Mouse (Mus musculus) gastrocnemius, adult 2 months (tissue): ENCODE measurements around the gene M1ap. TPM values are rescaled to one million over a fixed set of nuclear protein-coding genes. Genes with fewer than 3 reads are reported as not detected.

Source experiments
- DNase-seq: peaks from one replicate; pipeline ENCODE4 v3.0.0; 2022
- H3K27ac ChIP-seq: fragments of 200-600 bp; 2 replicates; pipeline ENCODE4 v1.8.1; 2022; ENCODE audit warnings: mild to moderate bottlenecking
- H3K4me3 ChIP-seq: fragments of 200-600 bp; 2 replicates; pipeline ENCODE4 v1.8.1; 2022; ENCODE audit warnings: mild to moderate bottlenecking, moderate library complexity
- CTCF ChIP-seq: fragments of 200-600 bp; IDR thresholded peaks from 2 replicates; pipeline ENCODE4 v1.8.1; 2022; ENCODE audit warnings: antibody characterized with exemption, mild to moderate bottlenecking, moderate library complexity
- intact Hi-C: fragments of 180-260 bp; cut with DNase I; formaldehyde crosslinking; loops from one replicate; pipeline ENCODE4 v1.15.1; 2025
- total RNA-seq, 2 experiments: library from RNA; stranded (reverse); gene quantifications; 2 replicates each; pipeline ENCODE4 v1.2.3; 2021

M1ap gene
- total RNA-seq, 2 experiments from 2014 or later: 0.45 TPM; not detected in 1

DNA sequence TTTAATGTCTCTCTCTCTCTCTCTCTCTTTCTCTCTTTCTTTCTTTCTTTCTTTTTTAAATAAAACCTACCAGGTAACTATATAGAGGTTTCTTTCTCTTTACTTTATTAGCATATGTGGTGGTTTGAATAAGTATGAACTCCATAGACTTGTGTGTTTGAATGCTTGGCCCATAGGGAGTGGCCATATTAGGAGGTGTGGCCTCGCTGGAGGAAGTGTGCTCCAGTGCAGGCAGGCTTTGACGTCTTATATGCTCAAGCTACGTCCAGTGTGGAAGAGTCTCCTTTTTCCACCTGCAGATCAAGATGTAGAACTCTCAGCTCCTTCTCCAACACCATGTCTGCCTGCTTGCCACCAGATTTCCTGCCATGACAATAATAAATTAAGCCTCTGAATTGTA lies 72.3 kb downstream of the M1ap start:
- intact Hi-C loops: no loop called here
- H3K4me3 ChIP-seq: no peak overlapping the region
- DNase-seq: no peak
- TF ChIP-seq CTCF: no peak
- H3K27ac ChIP-seq: no peak overlapping the region

DNA sequence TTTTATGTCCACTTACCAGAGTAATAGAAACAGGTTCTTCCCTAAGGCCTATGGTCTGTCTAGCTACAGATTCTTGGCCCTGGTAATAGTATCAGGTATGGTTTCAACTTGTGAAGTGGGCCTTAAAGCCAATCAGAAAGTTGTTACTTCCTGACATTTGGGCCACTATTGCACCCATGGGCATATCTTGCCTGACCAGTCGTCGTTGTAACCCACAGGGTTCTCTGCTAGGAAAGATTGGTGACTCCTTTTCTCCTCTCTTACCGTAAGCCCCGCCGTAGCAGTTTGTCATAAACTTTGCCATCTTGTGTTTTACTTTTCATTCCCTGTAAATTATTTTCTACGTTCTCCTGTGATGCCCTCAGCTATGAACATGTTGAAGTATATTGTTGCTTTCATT lies 73.4 kb downstream of the M1ap start:
- no peak overlapping the region for H3K4me3 ChIP-seq
- intact Hi-C loops: no loop called here
- no peak for TF ChIP-seq CTCF
- no peak for DNase-seq
- H3K27ac ChIP-seq: peak overlapping the region; percentile 41; the same call in 1 of the 2 replicates

DNA sequence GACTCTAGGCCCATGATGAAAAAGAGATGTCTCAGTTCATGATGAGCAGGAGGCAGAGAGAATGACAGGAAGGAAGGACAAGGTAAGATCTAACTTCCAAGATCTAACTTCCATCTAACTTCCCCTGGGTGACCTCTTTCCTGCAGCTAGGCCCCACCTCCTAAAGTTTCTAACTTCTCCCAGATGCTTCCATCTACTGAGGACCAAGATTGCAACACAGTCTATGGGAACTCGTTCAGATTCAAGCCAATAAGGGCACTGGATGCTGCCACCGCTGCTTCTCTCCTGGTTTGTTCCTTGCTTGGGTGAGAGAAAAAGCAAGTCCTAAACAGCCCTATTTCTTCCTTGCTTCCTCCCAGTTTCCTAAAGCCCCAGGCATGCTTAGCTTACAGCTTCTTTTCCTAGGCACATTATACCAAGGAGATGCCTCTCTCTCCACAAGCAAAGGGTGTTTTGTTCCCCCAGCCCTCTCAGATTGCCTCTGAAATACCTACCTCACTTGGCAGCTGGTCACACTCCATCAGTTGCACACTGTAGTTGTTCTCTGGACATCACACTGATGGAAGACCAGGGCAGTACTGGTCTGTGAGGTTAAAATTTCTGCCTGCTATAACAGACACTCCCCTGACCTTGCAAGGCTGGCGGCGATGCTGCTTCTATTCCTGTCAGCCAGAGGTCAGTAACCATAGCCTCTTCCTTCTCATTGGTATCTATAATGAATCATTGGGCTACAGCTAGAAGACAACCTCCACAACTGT lies 74.3 kb downstream of the M1ap start:
- H3K27ac ChIP-seq: peak overlapping the region; percentile 67
- no peak for TF ChIP-seq CTCF
- intact Hi-C loops: no loop called here
- H3K4me3 ChIP-seq: no peak overlapping the region
- no peak for DNase-seq

- no peak for TF ChIP-seq CTCF
- no peak for DNase-seq
- Histone ChIP-seq H3K27ac (no peak overlapping the region), H3K4me3 (no peak overlapping the region)
- intact Hi-C loops: no loop called here
These were observed 76.3 kb downstream of the M1ap start for GRCm38 (mm10) chr6:83023008-83023407.

DNA sequence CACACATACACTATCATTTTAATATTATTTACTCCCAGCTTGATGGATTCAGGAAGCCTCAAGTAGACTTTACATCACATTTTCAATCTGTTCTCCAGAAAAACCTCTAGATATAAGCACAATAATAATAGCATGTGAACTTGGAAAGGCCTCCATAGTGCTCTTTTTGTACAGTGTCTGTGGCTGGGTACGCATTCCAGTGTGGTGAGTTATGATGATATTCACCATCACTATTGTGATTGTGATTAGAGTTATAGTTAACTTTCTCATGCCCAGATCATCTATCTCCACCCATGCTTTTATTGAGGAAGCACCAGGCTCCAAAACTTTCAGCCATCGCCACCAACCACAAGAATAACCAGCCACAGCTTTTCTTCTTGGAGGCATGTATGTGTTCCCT lies 77.1 kb downstream of the M1ap start:
- TF ChIP-seq CTCF: no peak
- no peak for DNase-seq
- Histone ChIP-seq H3K4me3 (no peak overlapping the region), H3K27ac (no peak overlapping the region)
- intact Hi-C loops: no loop called here

GRCm38 (mm10) chr6:83024421-83024820 lies 77.7 kb downstream of the M1ap start:
- H3K27ac ChIP-seq: no peak overlapping the region
- DNase-seq: no peak
- no peak overlapping the region for H3K4me3 ChIP-seq
- intact Hi-C loops: no loop called here
- no peak for TF ChIP-seq CTCF

- no peak for DNase-seq
- intact Hi-C loops: no loop called here
- TF ChIP-seq CTCF: no peak
- Histone ChIP-seq H3K27ac (no peak overlapping the region), H3K4me3 (no peak overlapping the region)
These were observed 78.5 kb downstream of the M1ap start for GRCm38 (mm10) chr6:83025221-83025620.

GRCm38 (mm10) chr6:83027293-83027692 lies 80.6 kb downstream of the M1ap start:
- H3K4me3 ChIP-seq: no peak overlapping the region
- DNase-seq: no peak
- intact Hi-C loops: no loop called here
- no peak for TF ChIP-seq CTCF
- peak overlapping the region; percentile 68 for H3K27ac ChIP-seq

DNA sequence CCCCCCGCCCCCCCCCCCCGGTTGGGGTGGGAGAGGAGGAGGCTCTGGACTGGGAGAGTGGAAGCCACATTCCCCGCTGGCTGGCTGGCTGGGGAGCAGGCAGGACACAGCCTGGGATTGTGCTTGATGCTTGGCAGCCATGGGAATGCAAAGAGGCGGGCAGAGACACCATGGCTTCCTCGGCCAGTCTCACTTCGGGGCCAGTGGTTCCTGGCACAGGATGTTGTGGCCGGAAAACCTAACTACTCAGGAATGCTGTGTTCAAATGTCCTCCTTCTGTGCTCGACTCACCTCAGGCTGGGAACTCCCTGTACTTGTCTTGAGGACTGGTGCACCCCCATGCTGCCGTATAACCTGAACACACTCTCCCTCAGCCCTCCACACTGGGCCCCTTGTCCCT lies 81.0 kb downstream of the M1ap start:
- intact Hi-C loops: no loop called here
- peak; percentile 53 for DNase-seq
- H3K4me3 ChIP-seq: no peak overlapping the region
- no peak for TF ChIP-seq CTCF
- H3K27ac ChIP-seq: peak overlapping the region; percentile 68

- no peak overlapping the region for H3K4me3 ChIP-seq
- DNase-seq: no peak
- H3K27ac ChIP-seq: peak overlapping the region; percentile 57
- intact Hi-C loops: no loop called here
- no peak for TF ChIP-seq CTCF
These were observed 83.1 kb downstream of the M1ap start for GRCm38 (mm10) chr6:83029777-83030176.

DNA sequence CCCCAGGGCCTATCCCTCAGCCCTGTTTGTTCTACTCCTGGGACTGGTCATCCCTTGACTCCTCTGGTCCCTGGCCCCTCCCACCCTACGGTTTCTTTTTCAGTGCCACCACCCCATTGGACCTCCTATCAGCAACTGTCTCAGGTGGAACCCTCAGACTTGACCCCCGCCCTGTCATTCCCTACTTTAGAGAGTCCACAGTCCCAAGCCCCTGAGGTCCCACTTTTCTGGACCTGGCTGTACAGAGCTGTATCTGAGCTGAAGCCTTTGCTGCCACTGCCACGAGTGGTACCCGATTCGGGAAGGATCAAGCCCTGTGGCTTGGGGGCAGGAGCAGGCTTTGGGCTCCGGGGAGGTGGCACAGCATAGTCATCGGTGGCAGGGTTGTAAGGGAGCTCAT lies 84.4 kb downstream of the M1ap start:
- H3K4me3 ChIP-seq: peak overlapping the region; percentile 81
- no peak for DNase-seq
- H3K27ac ChIP-seq: peak overlapping the region; percentile 88
- intact Hi-C loops: no loop called here
- no peak for TF ChIP-seq CTCF

DNA sequence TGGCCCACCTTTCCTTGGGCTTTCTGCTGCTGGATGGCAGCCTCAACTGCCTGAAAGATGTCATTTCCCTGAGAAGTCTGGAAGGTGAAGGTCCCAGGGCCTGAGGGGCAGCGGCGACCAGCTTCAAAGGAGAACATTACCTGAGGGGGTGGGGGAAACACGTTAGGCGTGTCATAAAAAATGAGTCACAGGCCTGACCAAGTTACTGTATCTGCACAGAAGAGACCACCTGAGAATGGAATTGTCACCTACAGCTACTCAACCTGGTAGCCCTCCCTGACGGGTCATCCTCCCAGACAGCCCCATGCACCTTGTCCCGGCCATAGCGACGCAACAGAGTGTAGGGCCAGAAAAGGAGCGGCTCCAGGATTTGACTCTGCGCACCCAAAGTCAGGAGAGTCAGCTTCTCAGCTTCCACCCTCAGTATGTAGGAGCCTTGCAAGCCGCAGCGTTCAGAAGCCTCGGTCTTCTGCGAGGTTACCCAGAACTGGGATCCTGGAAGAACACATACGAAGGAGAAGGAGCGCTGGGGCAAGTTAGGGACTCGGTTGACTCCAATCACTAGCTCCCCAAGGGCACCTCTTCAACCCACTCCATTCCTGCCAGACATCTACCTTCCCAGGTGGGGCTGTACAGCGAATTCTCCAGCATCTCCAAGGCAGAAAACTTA lies 85.4 kb downstream of the M1ap start:
- Histone ChIP-seq H3K4me3 (peak overlapping the region; percentile 81), H3K27ac (peak overlapping the region; percentile 88)
- intact Hi-C loops: no loop called here
- no peak for DNase-seq
- no peak for TF ChIP-seq CTCF

DNA sequence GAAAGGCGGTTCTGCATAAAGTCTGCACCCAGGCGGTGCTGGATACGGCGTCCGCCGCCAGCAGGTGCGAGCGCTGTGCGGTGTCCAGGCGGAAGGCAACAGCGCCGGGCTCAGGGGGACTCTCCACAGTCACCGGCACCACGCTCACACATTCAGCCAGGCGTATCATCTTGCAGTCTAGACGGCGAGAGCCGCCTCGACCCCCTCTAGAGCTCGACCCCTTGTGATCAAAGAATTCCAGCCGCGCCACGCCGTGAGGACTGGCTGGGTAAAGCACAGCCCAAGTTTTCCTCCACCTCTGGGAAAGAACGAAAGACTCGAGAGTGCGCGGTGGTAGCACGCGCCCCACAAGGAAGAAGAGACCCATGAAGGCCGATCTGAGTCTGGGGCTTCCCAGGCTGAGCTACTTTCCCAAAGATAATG lies 86.1 kb downstream of the M1ap start:
- Histone ChIP-seq H3K27ac (peak overlapping the region; percentile 88), H3K4me3 (peak overlapping the region; percentile 81)
- intact Hi-C loops: no loop called here
- no peak for TF ChIP-seq CTCF
- peak; percentile 50 for DNase-seq
